Mouse (Mus musculus) megakaryocyte, embryonic 14.5 days (primary cell): Measurements from ENCODE around the gene Cyp4a31.

Experiments
- FLI1 ChIP-seq: IDR thresholded peaks from 2 replicates; pipeline ENCODE4 v1.6.1; 2012; ENCODE audit warnings: low read length, inconsistent platforms, mixed read lengths
- GATA1 ChIP-seq: IDR thresholded peaks from 3 replicates; pipeline ENCODE4 v1.6.1; 2012; ENCODE audit warnings: mixed read lengths, low read length, inconsistent platforms, borderline replicate concordance

GRCm38 (mm10) chr4:115596357-115596756, 32.9 kb downstream of the Cyp4a31 start:
- TF ChIP-seq GATA1 (no peak), FLI1 (no peak)
